Mouse (Mus musculus): Measurements from ENCODE around the gene E330017A01Rik.

Gene E330017A01Rik

DNA sequence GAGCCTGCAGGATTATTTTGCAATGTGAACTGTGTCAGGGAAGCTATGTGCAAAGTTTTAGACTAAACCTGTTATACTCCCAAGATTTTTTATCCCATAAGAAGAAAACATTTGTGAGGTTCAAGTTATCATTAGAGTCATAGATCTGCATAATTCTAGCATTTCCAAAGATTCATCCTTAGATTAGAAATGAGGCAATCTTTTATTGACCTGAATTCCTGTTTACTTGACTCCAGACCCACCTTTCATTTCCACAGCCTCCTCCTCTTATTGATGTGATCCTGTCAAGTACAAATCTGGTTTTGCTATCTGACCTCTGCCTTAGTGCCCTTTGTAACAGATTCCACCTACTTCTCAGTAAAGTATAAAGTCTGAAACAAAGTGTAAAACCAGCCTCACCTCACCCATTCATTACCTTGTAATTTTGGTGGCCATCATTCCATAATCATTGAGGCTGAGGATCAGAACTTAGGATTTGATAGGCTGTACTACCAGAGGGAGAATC is 23.8 kb upstream of the E330017A01Rik start:
- DNase-seq = no peak

DNA sequence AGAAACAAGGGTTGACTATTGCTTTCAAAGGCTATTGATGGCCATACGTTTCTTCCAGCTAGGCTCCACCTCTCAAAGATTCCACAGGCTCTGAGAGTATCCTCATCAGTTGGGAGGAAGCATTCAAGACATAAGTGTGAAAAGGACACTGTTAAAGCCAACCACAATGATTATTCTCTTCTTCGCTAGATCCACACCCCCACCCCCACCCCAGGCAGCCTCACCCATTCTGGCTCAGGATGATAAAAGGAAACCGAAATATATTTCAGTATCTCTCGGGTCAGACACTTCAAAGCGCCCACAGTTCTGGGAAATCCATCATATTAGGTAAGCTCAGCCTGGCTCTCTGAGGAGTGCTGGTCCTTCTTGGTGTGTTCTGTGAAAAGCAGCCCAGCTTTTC is 23.3 kb upstream of the E330017A01Rik start:
- DNase-seq = no peak

DNA sequence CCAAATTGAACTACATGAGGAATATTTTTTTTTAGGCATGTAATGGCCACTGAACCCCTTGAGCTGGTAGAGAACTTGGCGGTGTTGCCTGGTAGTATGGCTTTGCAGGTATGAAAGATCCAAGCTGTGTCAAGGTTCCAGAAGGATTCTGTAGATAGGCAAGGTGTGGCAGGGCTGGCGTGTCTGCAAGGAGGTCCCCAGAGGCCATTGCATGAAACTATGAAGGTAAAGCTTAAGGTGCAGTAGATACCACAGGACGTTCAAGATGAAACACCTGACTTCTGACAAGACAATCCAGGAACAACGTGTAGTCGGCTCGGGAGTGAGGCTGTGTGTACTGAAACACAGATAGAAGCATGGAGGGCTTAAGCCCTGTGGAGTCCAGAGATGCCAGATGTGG is 20.1 kb upstream of the E330017A01Rik start:
- no peak for DNase-seq

DNA sequence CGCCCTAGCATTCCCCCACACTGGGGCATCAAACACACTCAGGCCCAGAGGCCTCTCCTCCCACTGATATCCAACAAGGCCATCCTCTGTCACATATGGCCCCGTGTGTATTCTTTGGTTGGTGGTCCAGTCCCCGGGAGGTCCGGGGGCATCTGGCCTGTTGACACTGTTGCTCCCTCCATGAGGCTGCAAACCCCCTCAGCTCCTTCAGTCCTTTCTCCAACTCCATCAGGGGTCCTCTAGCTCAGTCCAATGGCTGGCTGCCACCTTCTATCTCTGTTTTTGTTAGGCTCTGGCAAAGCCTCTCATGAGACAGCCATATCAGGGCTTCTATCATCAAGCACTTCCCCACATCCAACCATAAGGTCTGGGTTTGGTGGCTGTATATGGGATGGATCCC is 18.0 kb upstream of the E330017A01Rik start:
- no peak for DNase-seq

DNA sequence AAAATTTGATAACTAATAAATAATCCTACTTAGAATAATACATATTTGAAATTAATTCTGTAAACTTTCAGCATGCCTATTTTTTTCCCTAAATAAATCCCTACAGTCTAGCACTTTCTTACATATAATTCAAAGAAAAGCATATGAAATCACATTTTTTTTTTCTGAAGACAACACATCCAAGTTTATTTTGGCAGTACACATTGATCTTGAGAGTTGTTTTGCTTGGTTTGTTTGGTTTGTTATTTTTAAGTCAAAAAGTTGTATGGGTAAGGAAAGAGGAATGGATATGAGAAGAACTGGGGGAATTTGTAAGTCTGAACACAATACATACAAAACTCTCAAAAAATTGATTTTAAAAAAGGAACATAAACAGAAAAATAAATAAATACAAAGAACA is 17.2 kb upstream of the E330017A01Rik start:
- no peak for DNase-seq

DNA sequence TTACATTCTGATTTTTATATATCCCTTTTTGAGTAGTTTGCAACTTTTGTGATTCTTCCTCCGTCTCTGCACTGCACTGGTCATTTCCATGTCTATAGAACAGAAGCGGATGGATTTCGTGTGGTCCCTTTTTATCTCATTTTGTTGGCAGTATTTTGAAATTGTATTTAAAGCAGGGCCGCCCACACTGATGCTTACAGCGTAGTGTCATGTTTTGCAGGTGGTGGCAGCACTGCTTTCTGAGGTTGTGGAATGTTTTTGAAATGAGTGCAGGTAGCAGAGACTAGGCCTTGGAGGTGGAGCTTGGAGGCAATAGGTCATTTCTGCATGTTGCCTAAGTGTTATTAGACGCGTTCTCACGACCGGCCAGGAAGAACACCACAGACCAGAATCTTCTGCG is 11.4 kb upstream of the E330017A01Rik start:
- no peak for DNase-seq

DNA sequence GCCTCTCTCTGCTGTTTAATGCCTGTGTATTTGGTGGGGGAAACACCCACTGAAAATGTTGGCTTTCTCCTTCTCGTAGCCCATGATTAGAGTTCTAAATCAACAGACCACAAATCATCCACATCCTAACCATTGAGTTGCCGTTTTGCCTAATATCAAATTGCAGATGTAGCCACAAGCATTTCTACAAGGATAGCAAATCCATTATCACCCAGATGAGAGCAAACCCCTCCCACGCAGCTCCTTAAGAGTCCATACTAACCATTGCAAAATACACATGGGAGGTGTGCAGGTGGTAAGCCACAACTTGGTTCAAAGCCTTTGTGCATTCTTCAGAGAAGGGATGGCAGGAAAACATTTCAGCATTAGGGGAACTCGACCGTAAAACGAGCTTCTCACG is 523 bp downstream of the E330017A01Rik start:
- DNase-seq = no peak

DNA sequence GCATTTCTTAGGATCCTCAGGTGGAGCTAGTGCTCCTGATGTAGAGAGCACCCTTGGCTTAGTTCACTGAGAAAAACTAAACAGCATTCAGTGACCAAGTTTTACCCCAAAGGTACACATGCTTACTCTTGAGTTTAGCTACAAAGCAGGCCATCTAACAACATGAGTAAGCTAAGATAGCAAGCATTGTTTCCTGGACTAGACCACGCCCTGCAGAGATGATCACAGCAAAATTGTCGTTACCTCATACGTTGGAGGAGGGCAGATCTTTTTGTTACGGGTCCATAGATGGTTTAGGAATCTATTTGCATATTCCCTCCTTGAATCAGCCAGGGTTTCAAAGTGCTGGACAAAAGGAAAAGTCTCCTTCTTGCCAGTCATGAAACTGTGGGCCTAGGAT is 1.1 kb downstream of the E330017A01Rik start:
- no peak for DNase-seq

DNA sequence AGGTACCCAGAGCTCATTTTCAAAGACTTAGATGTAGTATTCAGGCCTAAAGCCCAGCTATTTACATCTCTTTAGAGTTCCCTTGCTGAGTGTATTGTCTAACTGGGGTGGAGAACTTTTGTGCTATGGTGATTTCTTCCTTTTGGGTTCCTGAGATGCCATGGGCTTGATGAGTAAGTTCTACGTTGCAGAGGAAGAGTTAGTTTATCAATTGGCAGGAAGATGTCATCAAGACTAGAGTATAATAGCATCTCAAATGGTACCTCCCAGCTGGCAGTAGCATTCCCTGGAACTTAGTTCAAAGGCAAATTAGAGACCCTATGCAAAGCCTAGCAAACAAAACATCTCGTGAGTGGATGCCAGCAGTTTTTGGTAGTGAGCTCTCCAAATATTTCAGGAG is 2.7 kb downstream of the E330017A01Rik start:
- DNase-seq = no peak

DNA sequence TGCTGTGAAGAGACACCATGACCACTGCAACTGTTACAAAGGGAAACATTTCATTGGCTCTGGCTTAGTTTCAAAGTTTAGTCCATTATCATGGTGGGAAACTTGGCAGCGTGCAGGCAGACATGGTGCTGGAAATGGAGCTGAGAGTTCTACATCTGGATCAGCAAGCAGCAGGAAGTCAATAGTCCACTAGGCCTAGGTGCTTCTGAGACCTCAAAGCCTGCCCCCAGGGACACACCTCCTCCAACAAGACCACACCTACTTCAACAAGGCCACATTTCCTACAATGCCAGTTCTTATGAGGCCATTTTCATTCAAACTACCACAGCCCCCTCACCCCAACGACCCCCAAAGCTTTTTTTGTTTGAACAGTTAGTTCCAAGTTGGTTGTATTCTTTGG is 8.8 kb downstream of the E330017A01Rik start:
- no peak for DNase-seq

DNA sequence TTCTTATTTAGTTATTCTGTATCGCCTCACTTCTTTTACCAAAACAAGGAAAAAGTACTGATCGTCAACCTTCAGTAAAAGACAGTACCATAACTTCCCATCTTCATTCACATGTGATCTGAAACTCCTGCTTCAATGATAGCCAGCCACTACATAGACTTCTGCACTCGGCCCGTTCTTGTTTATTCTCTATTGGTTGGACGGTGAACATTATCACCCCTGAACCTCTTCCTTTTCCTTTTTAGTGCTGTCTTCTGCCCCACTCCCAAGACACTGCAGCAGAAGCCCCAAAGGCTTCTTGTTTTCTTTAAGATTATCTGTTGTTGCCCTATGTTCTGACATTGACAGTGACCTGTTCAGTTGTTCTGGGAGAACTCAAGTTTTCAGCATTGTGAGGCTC is 9.6 kb downstream of the E330017A01Rik start:
- no peak for DNase-seq

DNA sequence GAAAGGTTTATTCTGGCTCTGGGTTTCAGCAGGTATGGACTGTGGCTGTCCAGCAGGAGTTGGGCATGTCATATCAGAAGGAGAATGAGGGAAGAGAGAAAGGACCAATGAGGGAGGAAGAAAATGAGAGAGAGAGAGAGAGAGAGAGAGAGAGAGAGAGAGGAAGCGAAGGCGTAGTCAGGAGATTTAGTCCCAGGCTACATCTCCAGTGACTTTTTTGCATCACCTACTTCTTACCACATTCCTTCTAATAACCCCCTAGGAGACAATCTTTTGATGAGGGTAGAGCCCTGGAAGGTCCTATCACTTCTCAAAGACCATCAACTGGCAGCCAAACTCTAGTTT is 10.2 kb downstream of the E330017A01Rik start:
- no peak for DNase-seq

DNA sequence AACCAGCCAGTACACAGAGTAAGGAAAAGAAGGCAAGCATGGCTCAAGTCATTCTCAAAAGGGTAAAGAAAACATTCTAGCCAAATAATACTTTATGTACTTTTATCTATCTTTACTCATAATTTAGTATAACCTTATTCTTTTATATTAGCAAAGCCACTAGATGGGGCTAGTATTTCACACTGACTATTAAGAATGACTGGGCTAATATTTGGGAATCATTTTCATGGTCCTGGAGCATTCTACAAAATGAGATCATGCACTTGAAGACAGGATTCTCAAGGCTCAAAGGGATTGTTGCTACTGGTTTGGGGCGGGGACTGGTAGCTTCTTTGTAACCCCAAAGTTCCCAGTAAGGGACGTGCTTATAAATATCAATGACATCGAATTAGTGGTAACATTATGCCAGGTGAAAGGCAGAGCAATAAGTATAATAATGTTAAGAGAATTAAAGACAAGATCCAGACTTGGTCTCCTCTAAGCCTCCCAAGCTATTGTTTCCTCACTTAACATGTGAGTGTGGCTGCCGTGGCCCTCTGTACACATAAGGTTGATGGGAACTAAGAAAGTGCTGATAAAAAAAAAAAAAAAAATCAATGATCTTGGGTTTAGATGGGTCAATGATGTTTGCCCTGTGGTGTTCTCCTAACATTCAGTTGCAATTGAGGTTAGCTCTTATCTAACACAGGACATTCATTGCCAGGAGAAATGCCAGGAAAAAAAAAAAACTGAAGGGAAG is 10.8 kb downstream of the E330017A01Rik start:
- no peak for DNase-seq

DNA sequence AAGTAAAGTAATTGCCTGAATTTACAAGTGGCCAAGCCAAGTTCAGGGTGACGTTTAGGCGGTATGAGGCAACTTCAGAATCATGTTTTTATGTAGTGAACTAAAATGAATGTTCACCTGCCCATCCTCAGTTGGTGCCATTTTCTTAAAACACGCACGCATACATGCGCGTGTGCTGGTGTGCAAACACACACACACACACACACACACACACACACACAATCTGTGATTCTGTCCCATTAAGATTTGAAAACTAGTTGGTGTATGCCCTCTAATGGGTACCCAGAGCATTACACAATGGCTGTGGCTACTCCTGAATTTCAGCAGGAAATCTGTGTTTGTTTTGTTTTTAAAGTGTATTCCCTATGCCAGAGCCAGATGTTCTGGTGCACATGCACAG is 14.6 kb downstream of the E330017A01Rik start:
- DNase-seq = peak in 1 of 2 experiments; percentile 28

DNA sequence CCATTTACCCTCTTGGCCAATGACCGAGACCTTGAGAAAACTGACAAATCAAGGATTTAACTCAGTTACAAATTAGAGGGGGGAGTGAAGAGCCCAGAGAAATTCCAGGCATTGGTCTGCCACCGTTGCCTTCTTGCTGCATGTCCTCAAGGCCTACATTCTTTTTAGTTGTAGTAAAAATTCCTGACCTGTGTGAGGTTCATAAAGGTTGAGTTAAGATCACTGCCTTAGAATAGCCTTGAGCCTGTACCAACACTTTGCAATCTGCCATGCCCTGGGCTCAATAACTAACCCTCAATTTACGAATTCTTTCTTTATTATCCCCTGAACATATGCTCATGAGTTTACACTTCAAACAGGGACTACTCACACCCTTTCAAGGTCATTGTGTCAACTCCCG is 15.4 kb downstream of the E330017A01Rik start:
- DNase-seq = no peak

DNA sequence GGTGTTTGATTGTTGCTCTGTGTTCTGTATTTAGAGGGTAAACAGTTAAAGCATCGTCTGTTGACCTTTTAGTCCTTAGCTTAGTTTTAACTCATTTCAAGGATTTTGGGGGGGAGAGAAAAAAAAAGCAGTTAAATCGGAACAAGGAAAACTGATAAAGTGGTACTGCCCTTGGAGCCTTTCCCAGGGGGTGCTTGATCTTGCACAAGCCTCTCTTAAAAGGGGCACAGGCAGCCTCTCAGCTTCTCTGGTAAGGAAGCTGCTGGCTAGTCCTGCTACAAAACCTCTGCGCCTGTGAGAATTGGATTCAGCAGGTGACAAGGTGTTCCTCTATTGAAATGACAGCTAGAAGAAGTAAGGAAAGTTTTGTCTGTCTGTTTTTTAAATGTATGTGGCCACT is 16.2 kb downstream of the E330017A01Rik start:
- no peak for DNase-seq

DNA sequence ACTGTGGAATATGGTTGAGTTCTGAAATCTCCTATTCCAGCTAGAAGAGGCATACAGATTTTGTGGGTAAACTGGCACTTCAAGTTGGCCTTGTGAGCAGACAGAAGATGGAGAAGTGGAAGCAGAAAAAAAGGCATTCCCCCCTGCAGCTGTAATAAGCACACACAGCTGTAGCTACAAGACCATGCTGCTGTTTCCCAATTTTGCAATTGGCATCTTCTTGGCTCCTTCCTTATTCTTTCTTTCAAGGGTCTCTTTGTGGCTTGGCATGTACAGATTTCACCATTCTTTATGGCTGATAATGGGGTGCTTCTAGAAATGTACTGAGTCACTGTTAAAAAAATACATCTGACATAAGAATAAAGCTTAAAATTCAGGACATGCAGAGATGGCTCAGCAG is 21.2 kb downstream of the E330017A01Rik start:
- no peak for DNase-seq

DNA sequence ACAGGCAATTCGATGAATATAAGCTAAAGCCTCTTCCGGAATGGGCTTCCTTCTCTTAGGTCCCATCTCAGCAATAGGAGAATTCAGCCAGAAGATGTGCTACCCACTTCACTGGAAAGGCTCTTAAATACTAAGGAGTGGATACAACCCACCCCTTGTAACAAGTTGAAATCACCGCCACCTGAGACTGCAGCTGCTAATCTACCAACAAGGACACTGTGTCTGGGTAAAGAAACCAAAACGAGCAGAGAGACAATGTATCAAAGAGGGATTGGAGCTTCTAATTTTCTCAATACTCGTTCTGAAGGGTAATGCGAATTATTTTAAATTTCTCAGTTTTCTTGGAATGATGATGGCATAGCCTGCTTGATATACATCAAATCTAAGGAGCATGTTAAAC is 21.7 kb downstream of the E330017A01Rik start, which contains the start of gene Gm813:
Gm813 (minus strand) TSS at position 101 of the 400 bp plus-strand sequence.
- no peak for DNase-seq

DNA sequence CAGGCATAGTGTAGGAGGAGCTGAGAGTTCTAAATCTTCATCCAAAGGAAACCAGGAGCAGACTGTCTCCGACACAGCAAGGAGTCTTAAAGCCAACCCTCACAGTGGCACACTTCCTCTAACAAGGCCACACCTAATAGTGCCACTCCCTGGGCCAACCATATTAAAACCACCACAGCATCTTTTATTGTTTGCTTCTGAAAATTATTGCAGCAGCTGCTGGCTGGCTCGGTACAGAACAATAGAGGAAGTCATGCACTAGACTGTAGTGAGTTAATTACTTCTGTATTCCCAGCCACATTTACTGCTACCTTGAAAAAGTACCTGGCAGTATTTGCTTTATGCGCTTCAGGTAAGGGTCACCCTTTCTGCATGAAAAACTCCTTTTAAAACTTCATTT is 25.6 kb downstream of the E330017A01Rik start:
- no peak for DNase-seq

DNA sequence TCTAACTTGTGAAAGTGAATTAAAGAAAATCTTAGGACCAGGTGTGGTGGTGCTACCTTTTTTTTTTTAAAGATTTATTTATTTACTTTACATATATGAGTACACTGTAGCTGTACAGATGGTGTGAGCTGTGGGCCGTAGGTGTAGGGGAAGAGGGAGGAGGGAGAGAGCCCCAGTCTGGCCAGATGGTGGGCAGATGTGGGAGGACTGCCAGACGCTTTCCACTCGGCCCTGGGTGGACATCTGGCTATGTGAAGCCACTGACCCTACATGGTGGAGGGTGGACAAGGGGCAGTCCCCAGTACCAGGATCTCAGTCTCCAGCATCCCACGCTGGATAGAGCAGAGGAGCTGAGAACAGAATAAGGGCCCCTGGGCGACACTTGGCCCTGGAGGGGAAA is 31.4 kb downstream of the E330017A01Rik start:
- DNase-seq = no peak

DNA sequence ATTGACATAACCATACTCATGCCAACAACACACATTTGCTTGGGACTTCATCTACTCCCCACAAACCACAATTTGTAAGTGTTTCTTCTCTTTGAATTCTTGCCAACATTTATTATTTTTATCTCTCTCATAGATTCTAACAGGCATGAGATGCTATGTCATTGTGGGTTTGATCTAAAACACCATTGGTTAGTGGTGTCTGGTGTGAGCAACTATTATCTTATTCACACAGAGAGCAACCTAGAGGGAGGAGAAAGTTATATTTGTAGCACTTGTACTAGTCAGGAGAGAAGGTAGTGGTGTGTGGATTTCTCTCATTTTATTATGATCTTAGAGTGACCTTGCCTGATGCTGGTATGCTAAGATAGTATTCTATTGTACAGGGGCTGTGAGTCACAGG is 33.9 kb downstream of the E330017A01Rik start:
- no peak for DNase-seq

DNA sequence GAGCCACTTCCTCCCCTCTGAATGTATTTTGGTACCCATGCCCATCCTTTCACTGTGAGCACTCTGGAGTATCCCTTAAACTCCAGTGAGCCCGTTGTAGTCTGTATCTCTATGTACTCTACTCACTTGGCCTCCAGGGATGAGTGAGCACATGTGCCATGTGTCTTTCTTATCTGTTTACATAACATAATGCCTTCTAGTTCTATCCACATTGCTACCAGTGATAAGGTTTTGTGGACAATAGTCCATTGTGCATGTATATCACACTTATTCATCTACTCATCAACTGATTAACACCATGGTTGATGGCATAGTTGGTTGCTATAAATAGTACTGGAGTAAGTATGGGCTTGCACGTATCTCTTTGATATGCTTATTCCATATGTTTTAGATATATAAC is 34.7 kb downstream of the E330017A01Rik start:
- no peak for DNase-seq

DNA sequence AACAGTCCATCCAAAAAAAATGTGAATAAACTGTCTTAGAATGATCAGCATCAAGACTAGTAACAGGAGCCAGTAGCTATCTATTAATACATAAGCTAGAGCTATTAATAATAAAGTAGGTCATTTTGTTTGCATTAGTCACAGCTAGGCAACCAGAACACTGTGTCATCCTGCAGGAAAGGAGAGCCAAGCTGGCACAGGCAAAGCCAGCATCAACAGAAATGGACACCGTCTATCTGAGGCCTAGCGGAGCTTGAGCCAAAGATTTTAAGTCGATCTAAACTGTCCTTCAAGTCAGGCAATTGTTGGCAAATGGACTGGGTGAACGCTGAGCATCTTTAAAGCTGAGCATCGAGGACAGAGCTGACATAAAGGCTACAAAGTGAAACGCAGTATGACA is 37.7 kb downstream of the E330017A01Rik start:
- no peak for DNase-seq

DNA sequence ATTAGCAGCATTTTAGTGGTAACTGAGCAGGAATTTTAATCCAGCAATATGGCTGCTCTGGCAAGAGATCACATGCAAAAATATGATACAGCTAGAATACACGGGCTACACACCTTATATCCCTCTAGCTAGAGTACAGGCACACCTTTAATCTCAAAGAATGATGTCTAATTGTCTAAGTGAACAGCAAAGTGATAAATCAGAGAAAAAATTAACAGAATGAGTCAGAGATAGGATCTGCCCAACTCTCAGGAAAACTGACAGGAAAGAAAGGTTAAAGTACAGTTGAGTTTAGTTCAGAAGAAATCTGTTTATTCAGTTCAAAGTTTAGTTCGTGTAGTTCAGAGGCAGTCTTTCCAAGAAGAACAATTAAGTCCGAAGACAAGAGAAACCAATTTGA is 47.2 kb downstream of the E330017A01Rik start:
- no peak for DNase-seq

DNA sequence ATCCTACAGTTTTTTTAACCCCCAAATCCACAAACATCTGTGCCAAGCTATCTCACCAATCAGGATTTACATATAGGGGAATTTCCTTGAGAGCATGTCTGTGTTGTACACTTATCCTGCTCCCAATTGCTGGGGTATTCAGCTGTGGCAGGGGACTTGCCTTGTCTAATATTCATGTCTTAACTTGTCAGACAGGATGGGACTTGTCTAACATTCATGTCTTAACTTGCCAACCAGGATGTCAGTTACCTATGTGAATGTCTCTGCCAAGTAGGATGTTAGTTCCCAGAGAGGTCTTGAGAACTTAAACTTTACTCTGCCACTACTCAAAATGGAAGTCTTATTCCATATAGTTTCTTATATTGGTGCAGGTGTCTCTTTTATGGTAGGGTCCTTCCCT is 49.1 kb downstream of the E330017A01Rik start:
- DNase-seq = no peak
